Mouse (Mus musculus) kidney, embryonic 16.5 days (tissue): ENCODE results near the gene Mta1. TPM values are rescaled to one million over a fixed set of nuclear protein-coding genes. Genes with fewer than 3 reads are reported as not detected.

Experiments used
- microRNA-seq: library from miRNA; unstranded; fragments of <30 nt; microRNA quantifications from one replicate; pipeline ENCODE4, GENCODE M21; 2016
- polyA plus RNA-seq: library from polyadenylated mRNA; unstranded; fragments of >200 nt; fragmentation: Nextera tagmentation; extraction: Ambion mirVana; gene quantifications from 2 replicates; pipeline ENCODE4 v1.2.1, GENCODE M21; 2015

Gene Mta1
- polyA plus RNA-seq, 1 experiment from 2014 or later = 15.4 TPM

Small RNA genes lying within 50 kb of the gene (microRNA-seq; reads per million reads assigned to microRNA genes)
- gene Gm44471 = not detected

Other genes with a start within 250 kb of the Mta1 start
- gene Gpr132, start 230.1 kb upstream of the Mta1 start, polyA plus RNA-seq = 0.15 and 0.22 TPM in 2 replicates
- 2.2 and 2.5 TPM in 2 replicates for gene Jag2, start 168.5 kb upstream of the Mta1 start, polyA plus RNA-seq
- gene Nudt14, start 156.2 kb upstream of the Mta1 start, polyA plus RNA-seq = 99.1 and 104 TPM in 2 replicates
- 29.4 and 30.6 TPM in 2 replicates for gene Btbd6, start 121.8 kb upstream of the Mta1 start, polyA plus RNA-seq
- 70.1 and 71.5 TPM in 2 replicates for gene Brf1, start 97.6 kb upstream of the Mta1 start, polyA plus RNA-seq
- gene Pacs2, start 83.8 kb upstream of the Mta1 start, polyA plus RNA-seq = 13.3 and 13.8 TPM in 2 replicates
- gene Tex22, start 23.8 kb upstream of the Mta1 start, polyA plus RNA-seq = not detected in 2 replicates
- 244 and 263 TPM in 2 replicates for gene Crip2, start 42.0 kb downstream of the Mta1 start, polyA plus RNA-seq
- gene Crip1, start 48.0 kb downstream of the Mta1 start, polyA plus RNA-seq = 270 and 293 TPM in 2 replicates
- gene Tedc1, start 58.1 kb downstream of the Mta1 start, polyA plus RNA-seq = 38.2 and 45.5 TPM in 2 replicates
- 8.6 and 10.9 TPM in 2 replicates for gene Tmem121, start 87.7 kb downstream of the Mta1 start, polyA plus RNA-seq